Mouse (Mus musculus) heart, adult 2 months (tissue): ENCODE results near the gene Hexim1.

Experiments
- CTCF ChIP-seq: fragments of 200-600 bp; IDR thresholded peaks from 2 replicates; pipeline ENCODE4 v1.8.1; 2022; ENCODE audit warnings: antibody characterized with exemption, mild to moderate bottlenecking, moderate library complexity
- EP300 ChIP-seq: fragments of 200-500 bp; IDR thresholded peaks from 2 replicates; pipeline ENCODE4 v1.6.1; 2011; ENCODE audit warnings: low read depth, low read length, control low read depth; ENCODE audit not compliant: insufficient read depth
- POLR2A ChIP-seq: fragments of 200-500 bp; IDR thresholded peaks from 2 replicates; pipeline ENCODE4 v1.6.1; 2011; ENCODE audit warnings: mild to moderate bottlenecking, low read depth, low read length, control low read depth; ENCODE audit not compliant: insufficient read depth

DNA sequence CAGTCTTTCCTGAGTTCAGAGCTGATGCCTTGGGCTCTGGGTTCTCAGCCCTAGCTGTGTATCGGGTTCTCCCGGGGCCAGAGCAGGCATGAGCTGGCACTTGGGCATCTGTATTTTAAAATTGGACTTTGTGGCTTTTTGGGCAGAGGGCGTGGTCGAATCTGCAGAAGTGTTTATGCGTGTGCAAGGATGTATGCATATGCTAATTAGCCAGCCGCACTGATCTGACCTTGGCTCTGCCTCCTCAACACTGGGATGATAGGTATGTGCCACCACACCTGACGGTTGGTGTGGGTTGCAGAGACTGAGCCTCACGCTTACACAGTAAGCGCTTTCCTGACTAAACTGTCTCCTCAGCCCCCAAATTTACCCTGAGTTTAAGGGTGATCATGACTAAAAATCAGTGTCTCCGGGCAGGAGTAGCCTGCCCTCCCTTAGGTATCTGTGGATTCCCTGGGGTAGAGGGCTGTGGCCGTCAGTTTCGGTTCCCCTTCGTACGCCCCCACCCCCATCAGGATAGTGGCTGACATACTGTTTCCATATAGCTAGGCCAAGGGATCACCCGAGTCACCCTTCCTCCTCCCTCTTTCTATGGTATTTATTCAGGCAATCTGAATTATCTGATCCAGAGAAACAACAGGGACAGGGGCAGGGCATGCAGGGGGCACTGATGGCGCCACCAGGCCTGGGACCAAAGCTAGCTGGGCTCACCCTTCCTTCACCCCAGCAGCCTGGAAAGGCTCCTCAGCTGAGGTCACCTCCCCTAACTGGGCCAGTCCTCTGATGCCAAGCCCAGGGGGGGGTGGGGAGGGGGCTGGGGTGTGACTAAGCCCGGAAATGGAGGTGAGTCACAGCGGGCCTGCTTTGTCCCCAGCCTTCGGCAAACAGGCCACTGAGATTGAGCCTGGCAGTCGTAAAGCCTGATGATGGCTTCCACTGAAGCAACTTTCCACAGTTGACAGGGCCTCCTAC lies 21.9 kb upstream of the Hexim1 start:
- no peak for TF ChIP-seq POLR2A
- TF ChIP-seq CTCF, result no peak
- TF ChIP-seq EP300, result no peak
